Mouse (Mus musculus) left cerebral cortex, postnatal 14 days (tissue): ENCODE results near the gene Pomc. TPM values are rescaled to one million over a fixed set of nuclear protein-coding genes. Genes with fewer than 3 reads are reported as not detected.
A peak's percentile ranks its signal among the peaks of the same experiment; 100 is the strongest.
"Not testable (repeated sequence)": the region's sequence is repeated elsewhere in the genome, so short reads cannot be mapped to it uniquely, and the experiment has no call there.

Source experiments
- DNase-seq, 2 experiments: peaks; one replicate each; pipeline ENCODE4 v3.0.0; 2021 to 2022; ENCODE audit warnings: low spot score in 2 of 2, mixed read lengths in 1 of 2
- intact Hi-C: fragments of 180-260 bp; cut with DNase I; formaldehyde crosslinking; loops from one replicate; pipeline ENCODE4 v1.15.1; 2025
- total RNA-seq, 2 experiments: library from RNA; stranded (reverse); gene quantifications; 2 replicates each; pipeline ENCODE4 v1.2.3; 2021

Pomc gene
- total RNA-seq, 2 experiments from 2014 or later: 3.1 to 3.7 TPM

- intact Hi-C loops: no loop called here
- DNase-seq: peak; percentile 82 to 85
Observed at GRCm38 (mm10) chr12:3959791-3960543, 5.2 kb downstream of the Pomc start.

- no peak for DNase-seq
- intact Hi-C loops: no loop called here
Observed at GRCm38 (mm10) chr12:3960553-3960952, 5.8 kb downstream of the Pomc start.

- no peak for DNase-seq
- intact Hi-C loops: no loop called here
Observed at GRCm38 (mm10) chr12:3967196-3967595, 12.4 kb downstream of the Pomc start.

- intact Hi-C loops: no loop called here
- no peak for DNase-seq
Observed at GRCm38 (mm10) chr12:3968380-3968779, 13.6 kb downstream of the Pomc start.

GRCm38 (mm10) chr12:3973169-3973568, 18.4 kb downstream of the Pomc start:
- intact Hi-C loops, DNase-seq: not testable (repeated sequence)

- no peak for DNase-seq
- intact Hi-C loops: loop anchor here (5.0 kb wide), 1 partner anchor 56 kb away; the partner anchor contains the start of gene Efr3b
Observed at GRCm38 (mm10) chr12:3980991-3981349, 26.2 kb downstream of the Pomc start.

GRCm38 (mm10) chr12:3981350-3982131, 26.8 kb downstream of the Pomc start:
- intact Hi-C loops: loop anchor here (5.0 kb wide), 1 partner anchor 56 kb away; the partner anchor contains the start of gene Efr3b

GRCm38 (mm10) chr12:3982257-3982656, 27.5 kb downstream of the Pomc start:
- intact Hi-C loops: loop anchor here (5.0 kb wide), 1 partner anchor 55 kb away; the partner anchor contains the start of gene Efr3b

More at GRCm38 (mm10) chr12:3981350-3982131, 26.8 kb downstream of the Pomc start:
- DNase-seq: peak; percentile 74 to 76

GRCm38 (mm10) chr12:3983736-3984135, 29.0 kb downstream of the Pomc start:
- intact Hi-C loops: loop anchor here (1.0 to 5.0 kb wide), 2 partner anchors 54 to 97 kb away; partner anchors contain the start of gene Efr3b

More at GRCm38 (mm10) chr12:3982257-3982656, 27.5 kb downstream of the Pomc start:
- peak; percentile 64 to 83 for DNase-seq

GRCm38 (mm10) chr12:3984446-3984845, 29.7 kb downstream of the Pomc start:
- intact Hi-C loops: loop anchor here (5.0 kb wide), 1 partner anchor 53 kb away; the partner anchor contains the start of gene Efr3b
- no peak for DNase-seq

More at GRCm38 (mm10) chr12:3983736-3984135, 29.0 kb downstream of the Pomc start:
- DNase-seq: peak; percentile 92 to 94

- intact Hi-C loops: no loop called here
Observed at GRCm38 (mm10) chr12:3989943-3990342, 35.2 kb downstream of the Pomc start.

GRCm38 (mm10) chr12:3991047-3991446, 36.3 kb downstream of the Pomc start:
- intact Hi-C loops: no loop called here
- no peak for DNase-seq

More at GRCm38 (mm10) chr12:3989943-3990342, 35.2 kb downstream of the Pomc start:
- no peak for DNase-seq

GRCm38 (mm10) chr12:3996749-3997148, 42.0 kb downstream of the Pomc start:
- DNase-seq: peak in 1 of 2 experiments; percentile 41
- intact Hi-C loops: no loop called here

GRCm38 (mm10) chr12:4000406-4000805, 45.7 kb downstream of the Pomc start:
- DNase-seq: no peak
- intact Hi-C loops: no loop called here

GRCm38 (mm10) chr12:4004648-4005047, 49.9 kb downstream of the Pomc start:
- DNase-seq: no peak
- intact Hi-C loops: no loop called here

- intact Hi-C loops: no loop called here
- DNase-seq: peak; percentile 37 to 45
Observed at GRCm38 (mm10) chr12:4006079-4006478, 51.3 kb downstream of the Pomc start.

GRCm38 (mm10) chr12:4007181-4007580, 52.4 kb downstream of the Pomc start:
- intact Hi-C loops: no loop called here
- DNase-seq: no peak

GRCm38 (mm10) chr12:4007766-4008165, 53.0 kb downstream of the Pomc start:
- intact Hi-C loops: no loop called here
- no peak for DNase-seq

GRCm38 (mm10) chr12:4008731-4009130, 54.0 kb downstream of the Pomc start:
- intact Hi-C loops: no loop called here
- no peak for DNase-seq
